Mouse (Mus musculus) brain, embryonic 14.5 days (tissue): ENCODE measurements at regions not wholly inside any gene's neighbourhood (a gene's known extent, or its start where the extent isn't known, plus 50 kb on each side); places are given as distances from the start of the nearest gene placed in this dataset.

Source experiments
- CTCF ChIP-seq: fragments of 200-500 bp; IDR thresholded peaks from 2 replicates; pipeline ENCODE4 v1.5.1; 2012; ENCODE audit warnings: inconsistent platforms, mild to moderate bottlenecking, moderate library complexity, borderline replicate concordance; ENCODE audit not compliant: insufficient read depth, insufficient read length; ENCODE audit errors: extremely low read depth
- POLR2A ChIP-seq: fragments of 200-500 bp; IDR thresholded peaks from 2 replicates; pipeline ENCODE4 v1.6.1; 2012; ENCODE audit warnings: mild to moderate bottlenecking, inconsistent platforms, borderline replicate concordance; ENCODE audit not compliant: poor library complexity, insufficient read depth, insufficient read length, severe bottlenecking; ENCODE audit errors: extremely low read depth

GRCm38 (mm10) chr1:137225418-137225817 is 265.2 kb upstream of the Nr5a2 start:
- TF ChIP-seq CTCF (peak; percentile 76), POLR2A (no peak)
